Mouse (Mus musculus) embryonic facial prominence, embryonic 12.5 days (tissue): ENCODE measurements around the gene Arhgap23. TPM values are rescaled to one million over a fixed set of nuclear protein-coding genes. Genes with fewer than 3 reads are reported as not detected.

Experiments used
- ATAC-seq: fragments of 200-750 bp; cut with Nextera tagmentation; 2 replicates; pipeline ENCODE4 v1.8.0; 2017; ENCODE audit not compliant: insufficient number of reproducible peaks, insufficient read depth, low FRiP score, low TSS enrichment
- H3K27ac ChIP-seq: fragments of 300-500 bp; sonication (generic); 2 replicates; pipeline ENCODE4 v1.5.1; 2016; ENCODE audit warnings: mild to moderate bottlenecking
- H3K27me3 ChIP-seq: fragments of 300-500 bp; sonication (generic); 2 replicates; pipeline ENCODE4 v1.6.1; 2016; ENCODE audit warnings: mild to moderate bottlenecking, moderate library complexity
- H3K36me3 ChIP-seq: fragments of 300-500 bp; sonication (generic); 2 replicates; pipeline ENCODE4 v1.6.1; 2016; ENCODE audit warnings: mild to moderate bottlenecking
- H3K4me1 ChIP-seq: fragments of 300-500 bp; sonication (generic); 2 replicates; pipeline ENCODE4 v1.6.1; 2016
- H3K4me2 ChIP-seq: fragments of 300-500 bp; sonication (generic); replicated peaks from 2 replicates; pipeline ENCODE4 v1.6.1; 2016; ENCODE audit warnings: mild to moderate bottlenecking, moderate library complexity
- H3K4me3 ChIP-seq: fragments of 300-500 bp; sonication (generic); 2 replicates; pipeline ENCODE4 v1.5.1; 2016; ENCODE audit warnings: mild to moderate bottlenecking
- H3K9ac ChIP-seq: fragments of 300-500 bp; sonication (generic); 2 replicates; pipeline ENCODE4 v1.6.1; 2016; ENCODE audit warnings: mild to moderate bottlenecking, moderate library complexity
- H3K9me3 ChIP-seq: fragments of 300-500 bp; sonication (generic); 2 replicates; pipeline ENCODE4 v1.6.1; 2016; ENCODE audit warnings: mild to moderate bottlenecking, moderate library complexity
- whole genome bisulfite sequencing: fragments of 180-500 bp; shearing (Covaris S2); methylation state at CpG from one replicate; pipeline ENCODE4 v1.1.7; 2016; 5-methylcytosine and 5-hydroxymethylcytosine counted together
- polyA plus RNA-seq: library from polyadenylated mRNA; unstranded; fragments of >200 nt; fragmentation: Nextera tagmentation; extraction: Ambion mirVana; gene quantifications from 2 replicates; pipeline ENCODE4 v1.2.1, GENCODE M21; 2016

Gene Arhgap23
- polyA plus RNA-seq, 1 experiment from 2014 or later, result 10.1 TPM

GRCm38 (mm10) chr11:97394146-97394545, 21.2 kb upstream of the Arhgap23 start:
- Histone ChIP-seq H3K4me2 (no peak overlapping the region), H3K36me3 (peaks cover 74% of the 10 kb centered on the region), H3K4me3 (no peak overlapping the region), H3K27ac (no peak overlapping the region), H3K9me3 (no peaks in the 10 kb centered on the region), H3K27me3 (no peaks in the 10 kb centered on the region), H3K4me1 (no peaks in the 10 kb centered on the region), H3K9ac (no peak overlapping the region)
- 89% methylated on average over 11 of the region's 11 CpGs for WGBS
- ATAC-seq, result no peak

GRCm38 (mm10) chr11:97398506-97398905, 16.8 kb upstream of the Arhgap23 start:
- Histone ChIP-seq H3K27me3 (0 out of 2 replicates have a peak, but pooled peaks cover 6% of the 10 kb centered on the region), H3K9me3 (no peaks in the 10 kb centered on the region), H3K36me3 (peaks cover 36% of the 10 kb centered on the region), H3K4me2 (no peak overlapping the region), H3K9ac (no peak overlapping the region), H3K4me3 (no peak overlapping the region), H3K27ac (no peak overlapping the region), H3K4me1 (peaks cover 5% of the 10 kb centered on the region; the same call in 1 of the 2 replicates)
- no peak for ATAC-seq
- 79% methylated on average over 2 of the region's 2 CpGs for WGBS

- WGBS, result 4% methylated on average over 23 of the region's 23 CpGs
- no peak for ATAC-seq
- no peaks in the 10 kb centered on the region for H3K9me3 ChIP-seq
- H3K27me3 ChIP-seq, result 0 out of 2 replicates have a peak, but pooled peaks cover 6% of the 10 kb centered on the region
- no peak overlapping the region for H3K9ac ChIP-seq
- peaks cover 20% of the 10 kb centered on the region for H3K36me3 ChIP-seq
- H3K27ac ChIP-seq, result no peak overlapping the region
- H3K4me2 ChIP-seq, result peak overlapping the region; percentile 60
- H3K4me1 ChIP-seq, result peaks cover 12% of the 10 kb centered on the region
- H3K4me3 ChIP-seq, result peak overlapping the region; percentile 25
Measured at GRCm38 (mm10) chr11:97399958-97400710, 15.2 kb upstream of the Arhgap23 start.

GRCm38 (mm10) chr11:97401082-97401481, 14.3 kb upstream of the Arhgap23 start:
- Histone ChIP-seq H3K9me3 (no peaks in the 10 kb centered on the region), H3K36me3 (peaks cover 12% of the 10 kb centered on the region), H3K27ac (0 out of 2 replicates have a peak overlapping the region, but pooled peaks have one; percentile 3), H3K4me2 (peak overlapping the region; percentile 60; the same call in 1 of the 2 replicates), H3K9ac (no peak overlapping the region), H3K27me3 (0 out of 2 replicates have a peak, but pooled peaks cover 11% of the 10 kb centered on the region), H3K4me1 (peaks cover 21% of the 10 kb centered on the region), H3K4me3 (no peak overlapping the region)
- WGBS, result 15% methylated on average over 6 of the region's 6 CpGs
- ATAC-seq, result no peak

- no peak for ATAC-seq
- H3K4me2 ChIP-seq, result no peak overlapping the region
- H3K9me3 ChIP-seq, result no peaks in the 10 kb centered on the region
- WGBS, result 80% methylated on average over 3 of the region's 3 CpGs
- 0 out of 2 replicates have a peak, but pooled peaks cover 15% of the 10 kb centered on the region for H3K27me3 ChIP-seq
- no peak overlapping the region for H3K4me3 ChIP-seq
- no peak overlapping the region for H3K9ac ChIP-seq
- H3K36me3 ChIP-seq, result peaks cover 8% of the 10 kb centered on the region; the same call in 1 of the 2 replicates
- peaks cover 29% of the 10 kb centered on the region for H3K4me1 ChIP-seq
- no peak overlapping the region for H3K27ac ChIP-seq
Measured at GRCm38 (mm10) chr11:97401686-97402435, 13.5 kb upstream of the Arhgap23 start.

- H3K27me3 ChIP-seq, result 0 out of 2 replicates have a peak, but pooled peaks cover 15% of the 10 kb centered on the region
- no peak overlapping the region for H3K9ac ChIP-seq
- H3K9me3 ChIP-seq, result no peaks in the 10 kb centered on the region
- no peak overlapping the region for H3K4me3 ChIP-seq
- no peak for ATAC-seq
- H3K27ac ChIP-seq, result no peak overlapping the region
- H3K4me2 ChIP-seq, result no peak overlapping the region
- 0 out of 2 replicates have a peak, but pooled peaks cover 3% of the 10 kb centered on the region for H3K36me3 ChIP-seq
- H3K4me1 ChIP-seq, result peaks cover 30% of the 10 kb centered on the region
- WGBS, result 2% methylated on average over 2 of the region's 2 CpGs
Measured at GRCm38 (mm10) chr11:97402746-97403145, 12.6 kb upstream of the Arhgap23 start.

GRCm38 (mm10) chr11:97403614-97404183, 11.6 kb upstream of the Arhgap23 start:
- no peak overlapping the region; the same call in 1 of the 2 replicates for H3K9ac ChIP-seq

GRCm38 (mm10) chr11:97404184-97404760, 11.1 kb upstream of the Arhgap23 start:
- 1% methylated on average over 49 of the region's 61 CpGs for WGBS
- ATAC-seq, result no peak
- peaks cover 30% of the 10 kb centered on the region for H3K4me1 ChIP-seq

More at GRCm38 (mm10) chr11:97403614-97404183, 11.6 kb upstream of the Arhgap23 start:
- 0 out of 2 replicates have a peak, but pooled peaks cover 15% of the 10 kb centered on the region for H3K27me3 ChIP-seq
- ATAC-seq, result no peak
- H3K36me3 ChIP-seq, result no peaks in the 10 kb centered on the region
- peaks cover 30% of the 10 kb centered on the region for H3K4me1 ChIP-seq
- H3K9me3 ChIP-seq, result no peaks in the 10 kb centered on the region
- 0 out of 2 replicates have a peak overlapping the region, but pooled peaks have one; percentile 2 for H3K27ac ChIP-seq
- WGBS, result 36% methylated on average over 8 of the region's 8 CpGs
- H3K4me3 ChIP-seq, result peak overlapping the region; percentile 67
- peak overlapping the region; percentile 99 for H3K4me2 ChIP-seq

GRCm38 (mm10) chr11:97404761-97405190, 10.6 kb upstream of the Arhgap23 start:
- H3K27me3 ChIP-seq, result 0 out of 2 replicates have a peak, but pooled peaks cover 15% of the 10 kb centered on the region
- H3K27ac ChIP-seq, result 0 out of 2 replicates have a peak overlapping the region, but pooled peaks have one; percentile 2
- H3K4me2 ChIP-seq, result peak overlapping the region; percentile 99
- no peaks in the 10 kb centered on the region for H3K9me3 ChIP-seq
- peak overlapping the region; percentile 63 for H3K9ac ChIP-seq
- ATAC-seq, result peak; percentile 30; the same call in 1 of the 2 replicates
- 3% methylated on average over 11 of the region's 11 CpGs for WGBS
- no peaks in the 10 kb centered on the region for H3K36me3 ChIP-seq
- peak overlapping the region; percentile 67 for H3K4me3 ChIP-seq
- peaks cover 30% of the 10 kb centered on the region for H3K4me1 ChIP-seq

More at GRCm38 (mm10) chr11:97404184-97404760, 11.1 kb upstream of the Arhgap23 start:
- Histone ChIP-seq H3K9me3 (no peaks in the 10 kb centered on the region), H3K27ac (0 out of 2 replicates have a peak overlapping the region, but pooled peaks have one; percentile 2), H3K4me2 (peak overlapping the region; percentile 99), H3K9ac (peak overlapping the region; percentile 63), H3K27me3 (0 out of 2 replicates have a peak, but pooled peaks cover 15% of the 10 kb centered on the region), H3K36me3 (no peaks in the 10 kb centered on the region), H3K4me3 (peak overlapping the region; percentile 67)

GRCm38 (mm10) chr11:97406094-97406951, 9.0 kb upstream of the Arhgap23 start:
- H3K9me3 ChIP-seq, result no peaks in the 10 kb centered on the region
- no peak overlapping the region for H3K9ac ChIP-seq
- H3K4me3 ChIP-seq, result no peak overlapping the region
- H3K27ac ChIP-seq, result peak overlapping the region; percentile 66
- H3K4me2 ChIP-seq, result peak overlapping the region; percentile 99
- no peaks in the 10 kb centered on the region for H3K36me3 ChIP-seq
- ATAC-seq, result no peak
- WGBS, result 58% methylated on average over 10 of the region's 10 CpGs
- peaks cover 25% of the 10 kb centered on the region for H3K4me1 ChIP-seq
- H3K27me3 ChIP-seq, result 0 out of 2 replicates have a peak, but pooled peaks cover 15% of the 10 kb centered on the region
